Mouse (Mus musculus) gastrocnemius, postnatal 14 days (tissue): ENCODE results near the gene Smndc1. TPM values are rescaled to one million over a fixed set of nuclear protein-coding genes. Genes with fewer than 3 reads are reported as not detected.
A peak's percentile ranks its signal among the peaks of the same experiment; 100 is the strongest.

Source experiments
- DNase-seq: peaks from one replicate; pipeline ENCODE4 v3.0.0; 2021; ENCODE audit warnings: mixed read lengths
- intact Hi-C: fragments of 180-260 bp; cut with DNase I; formaldehyde crosslinking; loops from one replicate; pipeline ENCODE4 v1.15.1; 2025; ENCODE audit warnings: low total_unique reads
- total RNA-seq, 2 experiments: library from RNA; stranded (reverse); gene quantifications; 2 replicates each; pipeline ENCODE4 v1.2.3; 2021

The Smndc1 gene
- total RNA-seq, 2 experiments from 2014 or later, result 24.3 to 26.6 TPM

DNA sequence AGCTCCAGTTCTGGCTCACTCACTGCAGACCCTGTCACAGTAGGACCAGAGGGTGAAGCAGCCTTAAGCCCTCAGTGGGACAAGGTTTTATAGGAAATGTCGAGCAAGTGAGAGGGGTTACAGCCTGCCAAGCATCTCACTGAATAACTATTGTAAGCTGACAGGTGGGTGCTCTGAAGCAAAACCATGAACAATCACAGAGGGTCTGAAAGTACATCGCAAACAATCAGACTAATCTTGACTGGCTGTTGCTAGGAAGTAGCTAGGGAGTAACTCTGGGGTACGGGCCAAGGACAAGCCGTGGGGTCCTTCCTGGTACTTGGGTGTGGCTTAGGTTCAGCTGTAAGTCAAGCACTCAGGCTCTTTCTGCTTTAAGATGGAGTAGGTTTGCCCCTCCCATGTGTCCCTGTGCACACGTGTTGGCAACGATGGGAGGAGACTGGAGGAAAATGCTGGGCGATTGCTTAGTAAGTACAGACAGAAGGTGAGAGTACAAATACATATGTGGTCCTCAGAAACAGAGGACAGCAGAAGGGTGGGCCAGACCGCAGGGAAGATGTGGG is 2.5 kb upstream of the Smndc1 start:
- intact Hi-C loops, result no loop called here
- no peak for DNase-seq

DNA sequence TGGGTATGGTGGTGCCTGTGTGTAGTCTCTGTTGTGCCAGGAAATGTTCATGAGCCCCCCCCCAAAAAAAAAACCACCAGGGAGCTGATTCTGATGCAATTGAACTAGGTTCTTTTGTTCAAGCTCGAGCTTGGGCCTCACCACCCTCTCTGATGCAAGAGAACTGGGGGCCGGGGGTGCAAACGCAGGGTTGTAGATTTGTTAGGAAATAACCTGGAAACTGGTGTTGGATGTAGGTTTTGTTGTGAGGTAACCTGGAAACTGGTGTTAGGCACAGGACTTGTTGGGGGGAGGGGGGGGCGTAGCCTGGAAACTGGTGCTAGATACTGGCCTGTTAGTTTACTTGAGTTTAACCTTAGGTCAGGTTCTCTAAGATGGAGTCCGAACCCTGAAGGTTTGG is 1.4 kb upstream of the Smndc1 start:
- intact Hi-C loops, result no loop called here
- DNase-seq, result no peak

DNA sequence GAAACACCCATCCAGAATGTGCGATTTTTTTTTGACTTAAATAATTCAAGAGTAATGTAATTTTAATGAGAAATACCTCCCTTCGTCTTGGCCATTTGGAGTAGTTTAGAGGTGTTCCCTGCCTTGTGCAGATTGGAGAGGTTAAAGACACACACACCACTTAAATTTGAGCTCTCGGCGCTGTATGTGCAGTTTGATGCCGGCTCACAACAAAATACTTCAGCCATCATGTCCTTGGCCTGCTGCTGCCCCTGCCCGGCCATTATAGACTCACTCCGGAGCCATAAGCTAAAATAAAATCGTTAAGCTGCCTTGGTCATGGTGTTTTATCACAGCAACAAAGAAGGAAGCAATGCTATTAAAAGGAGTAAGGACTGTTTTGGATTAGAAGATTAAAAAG is 1.0 kb upstream of the Smndc1 start:
- intact Hi-C loops, result no loop called here
- no peak for DNase-seq

DNA sequence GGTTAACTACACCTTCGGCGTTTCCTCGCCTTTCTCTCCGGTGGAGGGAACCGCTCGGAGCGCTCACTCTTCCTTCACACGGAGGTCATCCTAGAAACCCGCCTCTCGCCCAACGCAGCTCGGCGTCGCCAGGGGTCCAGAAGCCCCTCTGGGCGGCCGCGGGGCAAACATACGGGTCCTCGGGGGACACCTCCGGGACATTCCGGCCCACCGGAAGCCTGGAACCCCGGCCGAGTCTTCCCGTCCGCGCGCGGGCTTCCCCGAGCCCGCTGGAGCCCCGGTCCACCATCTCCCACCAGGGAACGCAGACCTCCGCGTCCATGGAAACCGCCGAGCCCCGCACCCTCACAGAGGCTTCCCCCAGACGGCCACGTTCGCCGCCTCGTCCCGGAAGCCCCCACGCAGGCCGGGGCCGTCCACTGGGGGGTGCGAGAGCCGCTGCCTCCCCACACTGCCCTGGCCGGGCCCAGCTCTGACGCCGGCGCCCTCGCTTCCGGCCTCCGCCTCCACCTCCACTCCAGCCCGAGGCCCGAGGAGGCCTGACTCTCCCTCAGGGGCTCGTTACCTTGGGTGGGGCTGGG is 437 bp downstream of the Smndc1 start:
- DNase-seq, result no peak
- intact Hi-C loops, result no loop called here

DNA sequence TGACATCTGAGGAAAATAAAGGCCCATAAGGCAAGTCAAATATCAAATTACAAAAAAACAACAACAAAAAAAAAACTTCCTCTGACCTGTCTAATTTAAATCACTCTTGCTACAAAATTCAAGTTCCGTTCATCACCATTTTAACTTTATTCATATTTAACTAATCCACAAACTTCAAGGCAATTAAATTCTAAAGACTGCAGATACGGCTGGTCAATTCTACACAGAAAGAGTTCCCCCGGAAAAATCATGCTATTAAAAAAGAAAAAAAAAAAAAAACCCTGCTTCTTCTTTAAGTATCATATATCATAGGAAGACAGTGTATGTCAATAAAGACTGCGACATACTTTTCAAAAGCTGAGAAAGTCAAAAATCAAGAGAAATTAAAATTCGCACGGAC is 961 bp downstream of the Smndc1 start:
- intact Hi-C loops, result no loop called here
- no peak for DNase-seq

DNA sequence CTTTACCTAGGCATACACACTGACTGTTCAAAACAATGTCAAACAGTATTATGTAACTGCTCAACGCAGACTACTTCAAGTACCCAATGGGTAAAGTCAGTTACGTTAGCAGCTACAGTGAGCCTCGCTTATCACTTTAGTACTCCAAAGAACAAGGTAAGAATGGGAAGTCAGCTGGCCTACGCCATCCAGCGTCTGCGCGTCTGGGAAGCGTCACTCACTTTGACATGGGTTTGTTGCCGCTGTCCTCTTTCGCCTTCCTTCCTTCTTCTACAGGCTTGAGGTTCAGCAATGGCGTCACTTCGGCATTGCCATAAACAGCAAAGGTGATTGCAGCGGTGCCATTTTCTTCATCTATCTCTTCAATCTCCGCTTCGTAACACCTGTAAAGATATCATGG is 7.0 kb downstream of the Smndc1 start:
- no peak for DNase-seq
- intact Hi-C loops, result no loop called here

DNA sequence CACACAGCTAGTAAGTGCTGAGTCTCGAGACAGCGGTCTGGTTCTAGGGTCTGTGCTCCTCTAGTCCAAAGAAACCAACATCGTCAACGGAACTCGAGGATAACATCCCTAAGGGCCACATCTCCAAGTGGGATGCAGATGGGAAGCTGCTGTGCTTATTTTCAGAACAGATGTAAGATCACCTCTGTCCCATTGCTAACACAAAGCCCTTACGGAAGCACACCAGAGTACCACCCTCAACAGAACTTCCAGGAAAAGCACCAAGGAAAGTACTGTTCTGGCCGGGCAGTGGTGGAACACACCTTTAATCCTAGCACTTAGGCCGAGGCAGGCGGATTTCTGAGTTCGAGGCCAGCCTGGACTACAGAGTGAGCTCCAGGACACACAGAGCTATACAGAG is 12.0 kb downstream of the Smndc1 start:
- DNase-seq, result no peak
- intact Hi-C loops, result no loop called here

DNA sequence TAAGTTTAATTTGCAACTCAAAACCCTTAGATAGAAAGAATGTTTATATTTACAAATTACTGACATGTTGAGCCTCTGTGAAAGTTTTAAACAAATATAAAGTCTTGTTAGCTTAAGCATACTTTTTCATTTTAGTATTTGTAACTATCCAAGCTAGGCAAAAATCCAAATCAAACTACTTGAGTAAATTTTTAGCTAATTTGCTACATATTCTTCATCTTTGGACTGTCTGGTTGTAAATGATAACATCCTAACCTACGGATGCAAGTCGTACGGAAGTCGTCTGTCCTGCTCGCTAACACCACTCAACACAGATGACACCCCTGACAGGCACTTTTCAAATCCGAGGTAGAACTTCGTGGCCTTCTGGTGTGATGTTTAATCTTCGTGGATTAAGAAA is 12.7 kb downstream of the Smndc1 start:
- intact Hi-C loops, result no loop called here

DNA sequence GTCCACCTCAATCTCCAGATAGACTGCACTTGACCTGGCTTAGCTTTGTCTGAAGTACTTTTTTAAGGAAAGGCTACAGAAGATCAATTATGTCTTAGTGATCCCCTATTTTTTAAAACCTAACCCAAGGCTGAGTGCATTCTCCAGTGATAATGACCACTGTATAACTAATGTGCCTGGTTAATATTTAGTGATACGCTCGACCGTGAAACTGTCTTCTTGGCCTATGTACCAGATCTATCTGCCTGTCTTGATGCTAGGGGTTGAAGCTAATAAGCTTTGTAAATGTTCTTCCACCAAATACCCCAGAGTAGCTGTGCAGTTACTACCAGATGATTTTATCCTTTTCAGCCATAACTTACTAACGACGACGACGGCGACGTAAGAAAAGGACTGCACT is 14.6 kb downstream of the Smndc1 start:
- intact Hi-C loops, result no loop called here
- no peak for DNase-seq

More for the DNA sequence above, 12.7 kb downstream of the Smndc1 start:
- no peak for DNase-seq

DNA sequence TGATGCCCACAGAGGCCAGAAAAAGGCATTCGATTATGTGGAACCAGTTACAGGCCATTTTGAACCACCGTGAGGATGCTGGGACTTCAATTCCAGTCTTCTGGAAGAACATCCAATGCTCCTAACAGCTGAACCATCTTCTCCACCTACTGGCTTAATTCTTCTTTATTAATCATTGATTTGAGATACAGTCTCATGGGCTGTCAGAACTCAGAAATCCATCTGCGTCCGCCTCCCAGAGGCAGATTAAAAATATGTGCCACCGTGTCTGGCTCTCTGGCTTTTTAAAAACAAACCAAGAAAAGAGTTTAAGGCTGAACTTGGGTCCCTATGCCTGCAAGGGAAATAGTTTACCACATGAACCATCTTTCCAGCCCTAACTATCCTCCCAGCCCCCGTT is 15.1 kb downstream of the Smndc1 start:
- intact Hi-C loops, result no loop called here
- DNase-seq, result no peak

DNA sequence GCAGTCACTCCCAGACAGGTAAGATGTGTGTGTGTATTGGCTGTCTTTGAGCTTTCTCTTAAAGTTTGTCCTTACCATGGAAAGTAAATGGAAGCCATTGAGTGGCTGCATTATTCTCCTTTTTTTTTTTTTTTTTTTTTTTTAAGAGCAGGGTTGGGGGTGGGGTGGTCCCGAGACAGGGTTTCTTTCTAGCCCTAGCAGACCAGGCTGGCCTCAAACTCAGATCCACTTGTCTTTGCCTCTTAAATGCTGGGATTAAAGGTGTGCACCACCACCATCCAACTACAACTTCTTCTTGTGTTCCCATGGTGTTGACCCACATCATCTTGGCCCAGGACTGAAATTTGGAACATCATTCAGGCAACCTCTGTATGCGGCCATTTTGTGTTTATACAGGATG is 16.8 kb downstream of the Smndc1 start:
- intact Hi-C loops, result no loop called here
- DNase-seq, result no peak

DNA sequence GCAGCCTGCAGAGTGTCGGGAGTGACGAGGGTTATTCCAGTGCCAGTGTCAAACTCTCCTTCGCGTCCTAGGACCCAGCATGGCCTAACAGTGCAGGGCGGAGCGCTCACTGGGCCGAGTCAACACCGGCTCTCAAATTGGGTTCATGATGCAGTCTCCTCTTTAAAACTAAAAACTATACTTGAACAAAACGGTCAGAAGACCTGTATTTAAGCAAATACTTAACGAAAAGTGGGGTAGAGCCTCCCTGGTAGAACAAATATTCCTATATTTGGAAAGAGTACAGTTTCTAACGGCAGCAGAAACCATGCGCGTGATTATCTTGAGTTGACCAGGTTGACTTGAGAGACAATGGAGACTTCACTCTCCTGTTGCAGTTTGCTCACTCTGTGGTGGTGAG is 18.7 kb downstream of the Smndc1 start, which contains the start of gene Gm10197:
Gene Gm10197, minus strand, starts transcription at position 101 of the 400 bp plus-strand sequence.
- intact Hi-C loops, result no loop called here
- no peak for DNase-seq

DNA sequence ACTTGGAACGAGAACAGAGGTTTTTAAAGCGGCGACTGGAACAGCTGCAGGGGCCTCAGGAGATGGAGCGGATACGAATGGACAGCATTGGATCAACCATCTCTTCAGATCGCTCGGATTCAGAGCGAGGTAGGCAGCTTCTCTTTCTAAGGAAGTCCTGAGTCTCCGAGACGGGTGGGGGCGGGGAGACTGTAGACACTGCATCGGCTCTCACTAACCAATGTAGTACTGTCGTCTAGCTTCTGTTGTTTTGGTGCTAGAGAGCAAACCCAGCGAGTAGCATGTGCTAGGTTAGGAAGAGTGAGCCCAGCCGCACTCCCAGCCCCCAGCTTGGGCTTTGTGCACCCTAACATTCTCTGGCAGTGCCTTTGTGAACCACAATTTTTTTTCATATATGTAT is 20.1 kb downstream of the Smndc1 start:
- intact Hi-C loops, result no loop called here
- no peak for DNase-seq

DNA sequence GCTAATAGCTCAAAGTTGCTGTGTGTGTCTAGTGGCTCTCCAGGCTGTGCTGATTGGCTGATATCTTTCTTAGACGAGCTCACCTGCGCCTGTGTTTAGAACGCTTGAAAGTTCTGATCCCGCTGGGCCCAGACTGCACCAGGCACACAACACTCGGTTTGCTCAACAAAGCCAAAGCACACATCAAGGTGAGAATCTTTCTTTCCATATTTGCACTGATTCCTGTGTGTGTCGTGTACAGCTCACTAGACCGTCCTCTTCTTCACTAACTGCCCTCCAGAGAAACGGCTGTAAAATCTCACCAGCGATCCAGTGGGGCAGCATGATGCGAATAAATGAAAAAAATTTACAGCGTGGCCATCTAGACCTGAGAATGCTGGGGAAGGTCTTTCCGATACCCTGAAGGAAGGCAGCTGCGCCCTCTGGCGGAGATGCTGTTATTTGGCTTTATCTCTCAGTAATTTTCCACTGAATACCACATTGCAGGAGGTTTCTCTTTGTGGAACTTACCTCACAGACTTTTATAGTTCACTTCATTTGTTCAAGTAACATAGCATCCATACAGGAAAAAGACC is 20.8 kb downstream of the Smndc1 start:
- intact Hi-C loops, result loop anchor here (5.0 kb wide), 1 partner anchor 117 kb away; no protein-coding TSS in a partner anchor
- DNase-seq, result peak; percentile 69

DNA sequence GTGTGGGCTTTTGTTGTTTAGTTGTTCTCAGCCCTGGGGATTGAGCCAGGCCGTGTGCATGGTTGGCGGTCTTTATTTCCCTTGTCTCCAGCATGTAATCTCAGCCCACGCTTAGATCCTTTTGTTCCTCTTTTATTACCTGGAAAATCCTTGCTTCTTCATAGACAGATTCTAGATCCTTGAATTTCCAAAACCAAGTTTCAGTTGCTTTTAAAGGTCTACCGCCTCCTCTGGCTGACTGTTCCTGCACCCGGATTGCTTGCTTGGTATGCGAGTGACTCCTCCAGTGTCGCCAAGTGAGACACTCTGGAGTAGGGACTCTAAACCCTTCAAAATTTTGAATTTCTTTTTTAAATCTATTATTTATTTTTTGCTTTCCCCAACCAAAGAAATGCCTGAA is 23.5 kb downstream of the Smndc1 start:
- intact Hi-C loops, result loop anchor here (5.0 kb wide), 1 partner anchor 115 kb away; no protein-coding TSS in a partner anchor
- no peak for DNase-seq

DNA sequence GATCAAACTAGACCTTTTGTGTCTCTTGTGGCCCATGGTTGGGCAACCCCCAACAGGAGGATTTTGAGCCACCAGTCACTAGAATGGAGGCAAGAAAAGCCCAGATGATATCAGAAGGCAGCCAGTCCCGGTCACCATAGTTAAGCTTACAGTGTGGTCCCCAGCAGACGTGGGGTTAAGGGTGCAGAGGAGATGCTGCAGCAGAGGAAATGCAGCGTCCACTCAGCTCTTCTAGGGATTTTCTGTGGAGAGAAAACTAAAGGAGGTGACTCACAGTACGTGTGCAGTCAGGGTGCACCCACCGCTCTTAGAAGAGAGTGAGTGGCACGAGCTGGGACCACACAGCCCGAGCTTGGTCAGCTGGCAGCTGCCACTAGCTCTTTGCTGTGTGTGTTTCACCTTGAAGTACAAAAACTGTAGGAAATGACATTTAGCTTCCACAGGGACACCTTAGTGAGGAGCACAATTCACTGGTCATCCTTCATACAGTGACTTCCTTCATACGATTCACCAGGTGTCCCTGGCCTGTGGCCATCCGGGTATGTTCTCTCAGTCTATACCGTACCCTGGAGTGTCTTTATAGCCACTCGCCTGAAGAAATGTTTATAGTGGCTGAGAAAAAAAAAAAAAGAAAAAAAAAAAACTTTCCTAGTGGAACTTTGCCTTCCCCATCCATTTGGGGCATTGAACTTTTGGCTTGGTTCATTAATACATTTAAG is 24.2 kb downstream of the Smndc1 start:
- intact Hi-C loops, result loop anchor here (5.0 kb wide), 1 partner anchor 114 kb away; no protein-coding TSS in a partner anchor
- no peak for DNase-seq

DNA sequence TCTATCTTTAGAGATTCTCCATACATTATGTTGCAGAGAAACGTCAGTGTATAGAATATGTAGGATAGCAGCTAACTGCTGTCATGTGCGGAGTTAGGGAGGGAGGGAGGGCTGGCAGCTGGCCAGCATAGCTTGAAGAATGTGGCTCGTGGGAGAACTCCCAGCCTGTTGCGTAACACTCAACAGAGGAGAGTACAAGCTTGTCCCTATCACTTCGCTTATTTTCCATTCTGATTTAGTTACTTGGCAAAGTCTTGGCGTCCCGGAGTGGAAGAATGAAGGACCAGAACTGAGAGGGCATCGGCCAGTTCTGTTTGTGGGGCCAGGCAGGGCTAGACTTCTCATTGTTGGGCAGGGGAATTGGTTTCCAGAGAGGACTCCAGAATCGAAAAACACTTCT is 25.4 kb downstream of the Smndc1 start:
- DNase-seq, result peak; percentile 48
- intact Hi-C loops, result loop anchor here (5.0 kb wide), 1 partner anchor 113 kb away; no protein-coding TSS in a partner anchor

DNA sequence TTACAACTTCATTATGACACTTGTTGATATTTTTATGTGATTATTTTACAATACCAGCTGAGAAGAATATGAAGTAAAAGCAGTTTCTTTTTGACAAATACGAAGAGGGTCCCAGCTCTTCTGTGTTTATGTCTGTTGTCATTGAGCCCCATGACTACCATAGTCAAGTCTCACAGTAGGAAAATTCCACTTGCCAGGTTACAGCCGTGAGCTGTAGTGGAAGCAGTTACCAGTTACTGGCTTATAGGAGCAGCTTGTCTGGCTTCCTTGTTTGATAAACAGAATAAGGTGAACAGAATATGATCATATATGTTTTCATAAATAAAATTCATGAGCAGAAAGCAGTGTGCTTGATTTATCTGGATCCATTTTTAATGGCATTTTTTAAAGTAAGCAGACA is 25.8 kb downstream of the Smndc1 start:
- DNase-seq, result no peak
- intact Hi-C loops, result no loop called here

DNA sequence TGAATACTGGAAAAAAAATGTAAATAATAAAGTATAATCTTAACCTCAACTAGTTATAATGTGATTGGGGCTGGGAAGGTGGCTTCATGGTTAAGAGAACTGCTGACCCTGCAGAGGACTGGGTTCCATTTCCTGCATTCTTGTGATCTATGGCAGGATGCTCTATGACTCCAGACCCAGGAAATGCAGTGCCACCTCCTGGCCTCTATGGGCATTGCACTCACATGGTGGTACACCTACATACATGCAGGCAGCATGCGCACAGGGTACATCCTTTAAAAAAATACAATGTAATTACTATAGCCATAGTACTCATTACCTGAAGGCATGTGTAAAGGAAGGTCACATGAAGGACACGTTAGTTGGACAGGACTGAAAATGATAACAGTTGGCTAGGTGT is 27.4 kb downstream of the Smndc1 start:
- no peak for DNase-seq
- intact Hi-C loops, result no loop called here

DNA sequence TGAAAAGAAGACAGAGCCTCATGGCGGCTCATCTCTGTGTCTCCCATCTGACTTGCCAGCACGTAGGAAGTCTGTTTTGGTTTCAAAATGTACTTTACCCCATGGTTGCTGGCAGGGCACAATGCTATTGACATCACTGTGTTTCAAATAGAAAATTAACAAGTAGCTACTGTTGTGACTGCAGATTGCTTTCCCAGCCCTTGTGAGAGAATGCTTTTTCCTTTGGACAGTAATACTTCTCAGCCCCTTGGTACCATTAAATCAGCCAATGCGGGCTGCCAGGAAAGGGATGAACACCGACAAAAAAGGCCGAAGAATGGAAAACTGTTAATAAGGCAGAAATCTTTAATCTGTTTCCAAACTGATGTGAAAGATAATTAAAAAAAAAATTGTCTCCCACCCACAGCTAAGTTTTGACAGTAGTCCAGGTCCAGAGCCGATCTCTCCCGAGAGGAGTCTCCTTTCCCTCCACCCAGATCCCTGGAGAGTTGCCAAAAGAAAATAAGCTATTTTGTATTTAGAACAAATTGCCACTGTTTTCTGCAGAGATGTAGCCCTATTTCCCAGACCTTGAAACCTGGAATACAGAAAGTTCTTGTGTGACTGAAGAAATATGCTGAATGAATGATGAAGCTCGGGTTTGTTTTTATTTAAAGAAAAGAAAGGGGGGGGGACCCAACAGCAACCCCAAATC is 30.0 kb downstream of the Smndc1 start:
- intact Hi-C loops, result no loop called here
- DNase-seq, result no peak
